Mouse (Mus musculus) MEL (cell line): ENCODE measurements around the gene Dpyd.

Experiments used
- CTCF ChIP-seq, 3 experiments: IDR thresholded peaks in 2 of 3; conservative IDR thresholded peaks in 1 of 3; 2 replicates each; pipeline ENCODE4 v1.5.1; 2011 to 2012; ENCODE audit warnings: low read length in 3 of 3, low read depth in 2 of 3, mild to moderate bottlenecking in 2 of 3, improper control_type of control experiment in 1 of 3, inconsistent platforms in 1 of 3, mixed read lengths in 1 of 3, moderate library complexity in 1 of 3; ENCODE audit not compliant: control insufficient read depth in 1 of 3, insufficient read depth in 1 of 3, poor library complexity in 1 of 3, severe bottlenecking in 1 of 3
- KAT2A ChIP-seq: conservative IDR thresholded peaks from 2 replicates; pipeline ENCODE4 v1.6.1; 2012; ENCODE audit warnings: low read depth, low read length, improper control_type of control experiment, inconsistent platforms
- POLR2A ChIP-seq, 2 experiments: IDR thresholded peaks; 2 replicates each; pipeline ENCODE4 v1.6.1; 2011 to 2012; ENCODE audit warnings: low read length in 2 of 2, mild to moderate bottlenecking in 2 of 2, control low read depth in 1 of 2, improper control_type of control experiment in 1 of 2, low read depth in 1 of 2, moderate library complexity in 1 of 2; ENCODE audit not compliant: control insufficient read depth in 1 of 2, insufficient read depth in 1 of 2, poor library complexity in 1 of 2
- TCF12 ChIP-seq: IDR thresholded peaks from 2 replicates; pipeline ENCODE4 v1.6.1; 2014; ENCODE audit warnings: low read depth, mild to moderate bottlenecking, inconsistent platforms, low read length, improper control_type of control experiment, moderate library complexity

- TF ChIP-seq CTCF (IDR thresholded peaks at IDR 0.05 in 2 of 3, conservative IDR thresholded peaks at IDR 0.05 in 1 of 3; ENCODE audit: control insufficient read depth in 1 of 3, insufficient read depth in 1 of 3, low read depth in 2 of 3, low read length in 3 of 3, poor library complexity in 1 of 3, severe bottlenecking in 1 of 3), result no peak
- TF ChIP-seq KAT2A, result no peak
- no peak for TF ChIP-seq POLR2A (IDR thresholded peaks at IDR 0.05; ENCODE audit: control insufficient read depth in 1 of 2, insufficient read depth in 1 of 2, low read depth in 1 of 2, low read length in 2 of 2, poor library complexity in 1 of 2)
- TF ChIP-seq TCF12, result no peak
Measured at GRCm38 (mm10) chr3:118852711-118853110, 290.8 kb downstream of the Dpyd start.
